Mouse (Mus musculus) testis, adult 2 months (tissue): Measurements from ENCODE around the gene Prl.

Experiments
- CTCF ChIP-seq: fragments of 200-500 bp; IDR thresholded peaks from 2 replicates; pipeline ENCODE4 v1.5.1; 2012; ENCODE audit warnings: low read depth, mild to moderate bottlenecking, inconsistent platforms, low read length, moderate library complexity; ENCODE audit not compliant: control insufficient read depth, insufficient read depth, insufficient replicate concordance
- POLR2A ChIP-seq: fragments of 200-500 bp; IDR thresholded peaks from 2 replicates; pipeline ENCODE4 v1.6.1; 2012; ENCODE audit warnings: low read depth, mild to moderate bottlenecking, inconsistent platforms, low read length, moderate library complexity; ENCODE audit not compliant: control insufficient read depth

DNA sequence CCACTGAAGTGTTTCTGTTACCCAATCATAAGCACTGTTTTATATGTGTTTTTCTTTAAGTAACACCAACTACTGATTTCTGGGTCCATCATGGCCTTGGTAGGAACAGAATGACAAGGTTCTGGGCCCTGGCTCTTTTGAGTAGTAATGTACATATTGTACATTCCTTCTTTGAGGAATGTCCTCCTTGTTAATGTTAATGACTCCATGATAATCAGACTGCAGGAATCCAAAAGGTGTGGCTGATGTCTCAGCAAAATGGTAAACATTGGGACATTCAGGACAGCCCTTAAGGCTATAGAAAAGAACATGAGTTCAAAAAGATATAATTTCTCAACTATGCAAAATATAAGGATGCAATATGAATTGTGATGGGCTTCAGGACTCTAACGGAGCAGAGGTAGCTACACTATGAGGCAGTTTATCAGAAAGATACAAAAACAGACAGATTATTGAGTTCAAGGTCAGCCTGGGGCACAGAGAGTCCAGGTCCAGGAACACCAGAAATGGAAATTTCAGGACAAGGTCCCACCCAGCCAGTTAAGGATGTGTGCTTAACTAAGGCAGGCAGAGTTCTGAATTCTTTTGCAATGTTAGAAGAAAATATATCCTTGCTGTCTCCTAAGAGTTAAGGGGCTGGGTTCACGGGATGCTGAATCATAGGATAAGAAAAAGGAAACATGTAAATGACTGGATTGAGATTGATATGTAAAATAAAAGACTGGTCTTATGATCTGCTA lies 28.7 kb upstream of the Prl start:
- no peak for TF ChIP-seq CTCF
- no peak for TF ChIP-seq POLR2A
